Mouse (Mus musculus) lung, postnatal 0 days (tissue): ENCODE results near the gene Kdm5b. TPM values are rescaled to one million over a fixed set of nuclear protein-coding genes. Genes with fewer than 3 reads are reported as not detected.
A peak's percentile ranks its signal among the peaks of the same experiment; 100 is the strongest.
"Not testable (repeated sequence)": the region's sequence is repeated elsewhere in the genome, so short reads cannot be mapped to it uniquely, and the experiment has no call there.

Source experiments
- ATAC-seq: fragments of 200-750 bp; cut with Nextera tagmentation; 2 replicates; pipeline ENCODE4 v1.8.0; 2017; ENCODE audit warnings: moderate library complexity
- DNase-seq: peaks from one replicate; pipeline ENCODE4 v3.0.0-alpha.2; 2016; ENCODE audit warnings: low spot score
- H3K27ac ChIP-seq: fragments of 300-500 bp; sonication (generic); 2 replicates; pipeline ENCODE4 v1.5.1; 2014; ENCODE audit warnings: antibody characterized with exemption, mild to moderate bottlenecking, low read length, mixed read lengths
- H3K27me3 ChIP-seq: fragments of 300-500 bp; sonication (generic); replicated peaks from 2 replicates; pipeline ENCODE4 v1.6.1; 2014; ENCODE audit warnings: low read length, mixed read lengths; ENCODE audit not compliant: insufficient read depth
- H3K36me3 ChIP-seq: fragments of 300-500 bp; sonication (generic); 2 replicates; pipeline ENCODE4 v1.6.1; 2014; ENCODE audit warnings: low read length, mixed read lengths; ENCODE audit not compliant: insufficient read depth
- H3K4me1 ChIP-seq: fragments of 300-500 bp; sonication (generic); 2 replicates; pipeline ENCODE4 v1.6.1; 2014; ENCODE audit warnings: antibody characterized with exemption, low read depth, low read length, mixed read lengths; ENCODE audit not compliant: insufficient read depth
- H3K4me2 ChIP-seq: fragments of 300-500 bp; sonication (generic); replicated peaks from 2 replicates; pipeline ENCODE4 v1.6.1; 2014; ENCODE audit warnings: low read depth, mild to moderate bottlenecking, low read length, moderate library complexity, mixed read lengths
- H3K4me3 ChIP-seq: fragments of 300-500 bp; sonication (generic); 2 replicates; pipeline ENCODE4 v1.5.1; 2014; ENCODE audit warnings: low read depth, low read length
- H3K9ac ChIP-seq: fragments of 300-500 bp; sonication (generic); replicated peaks from 2 replicates; pipeline ENCODE4 v1.6.1; 2014; ENCODE audit warnings: low read depth, mild to moderate bottlenecking
- H3K9me3 ChIP-seq: fragments of 300-500 bp; sonication (generic); 2 replicates; pipeline ENCODE4 v1.6.1; 2016; ENCODE audit warnings: low read length, mixed read lengths
- CTCF ChIP-seq: IDR thresholded peaks from 2 replicates; pipeline ENCODE4 v1.5.1; 2016; ENCODE audit warnings: antibody characterized with exemption, mild to moderate bottlenecking
- EP300 ChIP-seq: IDR thresholded peaks from 2 replicates; pipeline ENCODE4 v1.6.1; 2016; ENCODE audit warnings: antibody characterized with exemption, mild to moderate bottlenecking, control low read depth
- WGBS: fragments of 180-500 bp; shearing (Covaris S2); extraction: QIAGEN DNeasy Blood & Tissue Kit; methylation state at CpG from one replicate; pipeline ENCODE4 v1.1.7; 2014; 5-methylcytosine and 5-hydroxymethylcytosine counted together
- polyA plus RNA-seq: library from polyadenylated mRNA; unstranded; fragments of >200 nt; fragmentation: Nextera tagmentation; extraction: Ambion mirVana; gene quantifications from 2 replicates; pipeline ENCODE4 v1.2.1, GENCODE M21; 2015

Gene Kdm5b
- polyA plus RNA-seq, 1 experiment from 2014 or later: 33.3 TPM

DNA sequence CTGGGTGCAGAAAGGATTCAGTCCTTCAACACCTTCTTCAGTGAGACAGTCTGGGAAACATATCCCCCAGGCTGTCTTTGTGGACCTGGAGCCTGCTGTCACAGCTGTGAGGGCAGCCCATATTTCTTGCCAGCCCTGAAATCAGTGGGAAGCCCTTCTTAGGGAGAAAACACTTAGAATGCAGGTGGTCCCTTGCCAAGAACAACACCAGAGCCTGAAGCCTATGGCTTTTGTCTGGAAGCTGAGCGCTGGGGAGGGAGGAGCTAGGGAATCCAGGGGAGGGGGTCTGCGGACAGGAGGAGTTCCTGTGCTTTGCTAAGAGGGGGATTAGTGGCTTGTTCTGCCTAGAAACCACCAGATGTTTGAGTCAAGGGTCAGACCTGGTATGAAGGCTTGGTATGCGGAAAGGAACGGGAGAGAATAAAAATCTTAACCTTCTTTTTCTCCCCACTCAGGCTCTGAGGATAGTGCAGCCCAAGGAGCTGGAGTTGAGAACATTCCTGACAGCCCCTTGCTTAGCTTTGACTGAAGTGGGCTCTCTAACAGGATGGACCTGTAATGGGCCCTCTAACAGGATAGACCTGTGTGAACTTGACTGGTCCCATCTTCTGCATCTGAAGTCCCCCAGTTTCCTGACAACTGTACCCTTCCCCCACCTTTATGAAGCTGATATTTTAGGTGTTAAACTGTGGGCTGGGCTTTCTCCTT lies 43.3 kb upstream of the Kdm5b start:
- Histone ChIP-seq H3K9me3 (no peaks in the 10 kb centered on the region), H3K4me2 (0 out of 2 replicates have a peak overlapping the region, but pooled peaks have one; percentile 4), H3K27me3 (no peaks in the 10 kb centered on the region), H3K4me1 (peaks cover 10% of the 10 kb centered on the region; the same call in 1 of the 2 replicates), H3K9ac (no peak overlapping the region), H3K36me3 (no peaks in the 10 kb centered on the region), H3K4me3 (no peak overlapping the region), H3K27ac (peak overlapping the region; percentile 64)
- TF ChIP-seq CTCF (no peak), EP300 (no peak)
- WGBS: 20% methylated on average over 4 of the region's 4 CpGs
- DNase-seq: peak; percentile 77
- ATAC-seq: peak; percentile 40

DNA sequence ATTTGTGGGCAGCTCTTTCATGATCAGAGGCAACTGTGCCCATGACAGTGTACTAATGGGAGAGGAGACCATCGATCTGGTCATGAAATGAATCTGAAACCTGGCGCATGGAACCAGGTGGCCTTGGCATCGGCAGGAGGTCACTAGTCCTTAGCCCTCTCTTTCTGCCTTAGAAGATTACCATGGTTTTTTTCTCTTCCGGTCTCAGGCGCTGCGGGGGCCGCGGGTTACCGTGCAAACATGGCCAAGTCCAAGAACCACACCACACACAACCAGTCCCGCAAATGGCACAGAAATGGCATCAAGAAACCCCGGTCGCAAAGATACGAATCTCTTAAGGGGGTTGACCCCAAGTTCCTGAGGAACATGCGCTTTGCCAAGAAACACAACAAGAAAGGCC lies 42.1 kb upstream of the Kdm5b start:
- DNase-seq, H3K27me3 ChIP-seq, H3K36me3 ChIP-seq, H3K9ac ChIP-seq, H3K4me2 ChIP-seq, ATAC-seq, H3K9me3 ChIP-seq, H3K4me3 ChIP-seq, H3K27ac ChIP-seq: not testable (repeated sequence)
- 94% methylated on average over 14 of the region's 14 CpGs for WGBS
- peaks cover 10% of the 10 kb centered on the region; the same call in 1 of the 2 replicates for H3K4me1 ChIP-seq

DNA sequence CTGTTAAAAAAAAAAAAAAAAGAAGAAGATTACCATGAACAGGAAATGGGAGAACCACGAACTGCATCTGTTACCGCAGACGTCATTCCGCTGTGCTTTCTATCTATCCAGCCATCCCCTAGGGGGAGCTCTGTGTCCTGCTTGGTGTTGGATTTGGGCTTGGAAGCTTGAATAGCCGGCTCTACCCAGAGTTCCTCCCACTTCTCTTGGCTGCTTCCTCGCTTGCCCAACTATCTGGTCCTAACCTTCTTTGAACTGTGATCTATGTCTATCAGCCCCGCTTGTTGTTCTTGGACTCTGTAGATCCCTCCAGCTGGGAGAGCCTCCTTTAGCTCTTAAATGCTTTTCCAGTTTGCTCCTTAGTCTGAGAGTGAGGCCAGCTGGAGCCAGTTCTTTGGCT lies 41.3 kb upstream of the Kdm5b start:
- TF ChIP-seq CTCF: peak; percentile 89
- no peak for TF ChIP-seq EP300
- Histone ChIP-seq H3K4me1 (peaks cover 9% of the 10 kb centered on the region; the same call in 1 of the 2 replicates), H3K9ac (no peak overlapping the region), H3K27me3 (no peaks in the 10 kb centered on the region), H3K4me2 (no peak overlapping the region), H3K9me3 (no peaks in the 10 kb centered on the region), H3K4me3 (no peak overlapping the region), H3K36me3 (no peaks in the 10 kb centered on the region), H3K27ac (no peak overlapping the region)
- WGBS: 7% methylated on average over 7 of the region's 7 CpGs
- DNase-seq (peak; percentile 98), ATAC-seq (peak; percentile 88)

DNA sequence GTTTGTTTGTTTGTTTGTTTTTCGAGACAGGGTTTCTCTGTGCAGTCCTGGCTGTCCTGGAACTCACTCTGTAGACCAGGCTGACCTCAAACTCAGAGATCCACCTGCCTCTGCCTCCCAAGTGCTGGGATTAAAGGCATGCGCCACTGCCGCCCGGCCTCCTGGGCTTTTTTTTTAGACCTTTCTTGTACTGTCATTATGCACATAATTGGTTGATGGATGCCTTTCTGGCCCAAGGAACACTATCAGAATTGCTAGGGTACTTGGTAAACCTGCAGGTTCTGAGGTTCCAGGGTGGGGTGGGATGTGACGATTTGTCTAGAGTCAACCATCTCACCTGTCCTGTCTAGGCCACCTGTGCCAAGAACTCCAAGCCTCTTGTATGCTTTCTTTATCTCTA lies 40.8 kb upstream of the Kdm5b start:
- H3K27me3 ChIP-seq, H3K9ac ChIP-seq, H3K4me1 ChIP-seq, H3K4me3 ChIP-seq, DNase-seq, H3K36me3 ChIP-seq, ATAC-seq, H3K27ac ChIP-seq, H3K9me3 ChIP-seq, H3K4me2 ChIP-seq: not testable (repeated sequence)
- WGBS: 94% methylated on average over 5 of the region's 5 CpGs

DNA sequence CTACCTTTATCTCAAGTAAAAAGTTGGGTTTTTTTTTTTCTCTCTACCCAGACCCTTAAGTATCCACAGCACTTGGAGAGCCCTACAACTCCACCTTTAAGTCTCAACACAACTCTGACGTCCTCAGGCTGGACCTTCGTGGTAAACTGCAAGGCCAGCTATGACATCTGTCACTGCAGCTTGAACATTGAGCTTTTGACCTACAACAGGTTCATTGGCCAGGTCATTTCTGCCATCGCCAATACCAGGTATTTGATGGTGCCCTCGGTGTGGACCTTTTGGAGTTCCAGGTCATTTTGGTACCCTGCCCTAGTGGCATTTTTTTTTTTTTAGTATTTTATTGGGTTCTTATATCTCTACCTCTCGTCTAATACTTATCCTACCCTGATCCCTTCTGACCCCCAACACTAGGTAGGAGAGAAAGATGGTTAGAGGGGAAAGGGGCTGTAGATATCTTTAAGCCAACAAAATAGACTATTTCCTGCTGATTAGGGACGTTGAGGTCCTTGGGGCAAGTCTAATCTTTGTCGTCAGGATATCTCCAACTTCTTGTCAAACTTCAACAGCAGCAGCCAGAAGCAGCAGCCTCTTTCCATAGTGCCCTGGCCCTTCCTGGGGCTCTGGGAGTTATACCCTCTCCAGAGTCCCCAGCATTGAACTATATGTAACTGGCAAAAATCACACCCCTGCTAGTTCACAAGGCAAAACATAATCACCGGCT lies 39.8 kb upstream of the Kdm5b start:
- no peaks in the 10 kb centered on the region for H3K36me3 ChIP-seq
- H3K4me1 ChIP-seq: peaks cover 8% of the 10 kb centered on the region; the same call in 1 of the 2 replicates
- no peaks in the 10 kb centered on the region for H3K9me3 ChIP-seq
- H3K27me3 ChIP-seq: no peaks in the 10 kb centered on the region
- H3K9ac ChIP-seq: no peak overlapping the region
- no peak for DNase-seq
- TF ChIP-seq CTCF: no peak
- TF ChIP-seq EP300: no peak
- H3K4me2 ChIP-seq: no peak overlapping the region
- no peak overlapping the region for H3K27ac ChIP-seq
- H3K4me3 ChIP-seq: no peak overlapping the region
- no peak for ATAC-seq
- 65% methylated on average over 8 of the region's 8 CpGs for WGBS

DNA sequence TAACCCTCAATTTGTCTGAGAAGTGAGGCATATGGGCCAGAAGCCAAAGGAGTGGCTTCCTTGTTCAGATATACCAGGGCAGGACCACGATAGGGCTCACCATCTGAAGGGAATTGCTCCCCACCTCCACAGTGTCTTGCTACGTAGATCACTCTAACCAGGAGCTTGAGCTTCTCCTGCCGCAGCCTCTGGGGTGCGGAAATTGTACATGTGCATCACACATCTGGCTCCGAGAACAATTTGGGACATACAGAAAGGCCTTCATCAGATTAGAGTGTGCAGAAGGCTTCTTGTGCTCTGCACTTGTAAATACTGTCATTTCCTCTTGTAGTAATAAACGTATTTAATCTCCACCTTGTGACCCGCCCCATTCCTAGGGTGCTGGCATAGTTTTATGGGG lies 38.8 kb upstream of the Kdm5b start:
- Histone ChIP-seq H3K4me1 (peaks cover 4% of the 10 kb centered on the region; the same call in 1 of the 2 replicates), H3K9me3 (no peaks in the 10 kb centered on the region), H3K4me3 (no peak overlapping the region), H3K27me3 (no peaks in the 10 kb centered on the region), H3K27ac (no peak overlapping the region), H3K36me3 (no peaks in the 10 kb centered on the region), H3K9ac (no peak overlapping the region), H3K4me2 (no peak overlapping the region)
- DNase-seq (no peak), ATAC-seq (no peak)
- TF ChIP-seq CTCF: no peak
- no peak for TF ChIP-seq EP300
- WGBS: 68% methylated on average over 7 of the region's 7 CpGs
